Mouse (Mus musculus): ENCODE results near the gene Cyp39a1.

Gene Cyp39a1

GRCm38 (mm10) chr17:43667290-43667843 is at the start of gene Cyp39a1:
TSS of gene Cyp39a1 (plus strand) at chr17:43667425.
- DNase-seq (ENCODE audit: low read depth) = no peak

DNA sequence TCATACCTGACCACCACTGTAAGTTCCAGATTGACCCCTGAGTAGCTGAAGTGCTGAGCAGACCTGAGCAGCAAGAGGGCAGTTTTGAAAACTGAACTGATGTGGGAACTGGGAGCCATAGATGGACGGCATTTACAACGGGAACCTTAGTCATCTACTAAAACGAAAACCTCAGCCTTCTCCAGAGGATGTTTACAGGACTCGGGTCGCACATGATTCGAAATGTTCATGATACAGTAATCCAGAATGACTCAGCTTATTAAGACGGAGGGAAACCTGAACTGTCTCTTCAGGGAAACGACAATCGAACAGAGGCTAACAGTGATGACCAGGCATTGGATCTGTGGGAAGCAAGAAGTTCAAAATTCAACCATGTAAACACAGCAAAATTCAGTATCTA is 48.1 kb upstream of the Cyp39a1 start:
- no peak for DNase-seq (ENCODE audit: low read depth)

GRCm38 (mm10) chr17:43622076-43622475 is 45.1 kb upstream of the Cyp39a1 start:
- no peak for DNase-seq (ENCODE audit: low read depth)

DNA sequence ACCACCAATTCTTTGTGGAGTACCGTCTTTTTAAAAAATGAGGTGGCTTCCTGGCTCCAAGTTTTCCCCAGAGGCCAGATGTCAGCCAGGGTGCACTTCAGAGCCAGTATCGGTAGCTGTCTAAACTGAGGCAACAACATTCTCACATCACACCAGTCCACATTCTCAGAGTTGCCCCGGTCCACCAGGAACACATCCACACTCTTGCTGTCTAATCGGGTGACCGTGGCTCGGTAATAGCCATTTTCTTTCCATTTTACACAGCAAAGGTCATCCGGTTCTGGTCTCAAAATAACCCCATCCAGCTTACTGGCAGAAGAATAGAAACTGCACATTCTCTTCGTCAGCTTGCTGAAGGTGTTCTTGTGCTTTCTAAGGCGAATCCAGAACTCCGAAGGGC is 39.0 kb upstream of the Cyp39a1 start:
- no peak for DNase-seq (ENCODE audit: low read depth)

- no peak for DNase-seq (ENCODE audit: low read depth)
Measured at GRCm38 (mm10) chr17:43629026-43629495, 38.2 kb upstream of the Cyp39a1 start.

- no peak for DNase-seq (ENCODE audit: low read depth)
Measured at GRCm38 (mm10) chr17:43629496-43630426, 37.5 kb upstream of the Cyp39a1 start, which contains the start of gene Tdrd6. TSS of gene Tdrd6 (minus strand) at chr17:43630299.

DNA sequence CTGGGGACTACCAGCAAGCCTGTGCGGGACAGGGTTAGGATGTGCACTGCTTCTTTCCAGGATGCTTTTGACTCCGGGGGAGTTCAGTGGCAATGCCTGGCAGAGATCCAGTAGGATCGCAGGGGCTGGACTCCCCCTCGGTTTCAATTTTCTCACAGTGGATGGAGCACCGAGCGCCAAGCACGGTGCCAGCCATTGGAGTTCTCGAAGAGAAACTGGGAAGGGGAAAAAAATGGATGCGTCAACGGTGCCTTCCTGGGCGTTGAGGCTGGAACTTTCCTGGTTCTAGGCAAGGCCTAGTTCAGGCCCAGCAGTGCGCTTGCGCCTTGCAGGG is 36.8 kb upstream of the Cyp39a1 start:
- DNase-seq (ENCODE audit: low read depth) = no peak

GRCm38 (mm10) chr17:43637146-43637545 is 30.1 kb upstream of the Cyp39a1 start:
- DNase-seq (ENCODE audit: low read depth) = no peak

GRCm38 (mm10) chr17:43640825-43641224 is 26.4 kb upstream of the Cyp39a1 start:
- no peak for DNase-seq (ENCODE audit: low read depth)

DNA sequence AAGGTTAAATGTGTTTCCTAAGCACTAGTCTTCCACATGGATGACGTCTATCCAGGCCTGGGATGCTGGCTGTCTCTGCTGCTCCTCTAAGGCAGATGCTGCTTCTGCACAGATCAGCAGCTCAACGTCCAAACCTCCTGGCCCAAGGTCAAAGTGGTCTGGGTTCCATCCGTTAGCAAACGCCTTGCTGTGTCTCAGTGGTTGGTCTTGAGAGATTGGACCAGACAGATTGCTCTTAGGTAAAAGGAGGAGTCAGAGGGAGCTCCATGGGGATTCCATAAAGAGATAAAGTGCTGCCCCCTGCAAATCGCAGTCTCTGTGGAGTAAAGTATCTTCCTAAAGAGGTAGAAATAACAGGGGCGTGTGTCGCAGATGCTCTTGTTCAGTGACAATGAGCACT is 24.0 kb upstream of the Cyp39a1 start:
- DNase-seq (ENCODE audit: low read depth) = no peak

DNA sequence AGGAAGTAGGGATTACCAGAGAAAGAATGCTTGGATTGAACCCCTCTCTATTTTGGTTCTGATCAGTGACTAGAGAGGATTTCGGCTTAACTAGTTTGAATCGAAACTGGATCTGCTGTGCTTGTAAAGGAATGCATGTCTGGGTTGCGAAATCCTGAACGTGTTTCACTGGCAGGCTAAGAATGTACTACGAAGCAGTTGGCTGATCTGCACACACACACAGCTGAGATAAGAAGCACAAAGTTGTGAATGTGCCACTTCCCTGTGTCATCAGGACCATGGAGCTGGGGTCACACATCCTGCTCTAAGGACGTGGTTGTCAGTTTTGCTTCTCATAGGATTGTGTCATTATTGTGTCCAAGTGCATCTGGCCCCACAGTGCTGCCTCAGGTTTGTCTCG is 22.9 kb upstream of the Cyp39a1 start:
- peak; percentile 9 for DNase-seq (ENCODE audit: low read depth)

DNA sequence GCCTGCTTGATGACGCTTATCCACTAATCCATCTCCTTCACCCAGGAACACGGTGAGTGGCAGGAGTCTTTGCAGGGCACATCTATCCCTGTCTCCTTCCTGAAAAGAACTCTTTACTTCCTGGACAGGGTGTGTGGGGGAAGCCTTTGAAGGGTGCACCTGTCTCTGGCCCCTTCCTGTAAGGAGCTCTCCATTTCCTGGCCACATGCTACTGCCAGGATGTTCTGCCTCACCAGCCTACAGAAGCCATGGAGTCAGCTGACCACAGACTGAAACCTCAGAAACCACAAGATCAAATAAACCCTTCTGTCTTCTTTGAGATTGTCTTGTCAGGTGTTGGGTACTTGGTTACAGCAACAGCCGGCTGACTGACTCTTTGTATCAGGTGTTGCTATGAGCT is 22.1 kb upstream of the Cyp39a1 start:
- peak; percentile 51 for DNase-seq (ENCODE audit: low read depth)

DNA sequence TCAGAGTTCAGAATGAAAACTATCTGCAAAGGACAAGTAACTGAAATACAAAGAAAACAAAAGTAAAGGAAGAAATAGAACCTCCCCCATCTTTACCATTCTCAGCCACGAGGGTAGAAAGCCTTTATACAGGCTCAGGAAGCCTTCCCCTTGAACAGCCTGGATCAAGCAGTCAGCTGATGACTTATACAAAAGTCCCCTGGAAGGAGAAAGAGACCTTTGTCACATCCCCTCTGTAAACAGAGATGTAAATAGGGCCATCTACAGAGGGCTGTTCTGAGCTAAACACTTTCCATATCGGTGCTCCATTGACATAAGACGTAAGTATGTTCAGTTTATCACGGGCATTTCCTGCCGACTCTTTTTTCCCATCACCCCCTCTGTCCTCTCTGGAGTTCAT is 20.3 kb upstream of the Cyp39a1 start:
- DNase-seq (ENCODE audit: low read depth) = no peak

DNA sequence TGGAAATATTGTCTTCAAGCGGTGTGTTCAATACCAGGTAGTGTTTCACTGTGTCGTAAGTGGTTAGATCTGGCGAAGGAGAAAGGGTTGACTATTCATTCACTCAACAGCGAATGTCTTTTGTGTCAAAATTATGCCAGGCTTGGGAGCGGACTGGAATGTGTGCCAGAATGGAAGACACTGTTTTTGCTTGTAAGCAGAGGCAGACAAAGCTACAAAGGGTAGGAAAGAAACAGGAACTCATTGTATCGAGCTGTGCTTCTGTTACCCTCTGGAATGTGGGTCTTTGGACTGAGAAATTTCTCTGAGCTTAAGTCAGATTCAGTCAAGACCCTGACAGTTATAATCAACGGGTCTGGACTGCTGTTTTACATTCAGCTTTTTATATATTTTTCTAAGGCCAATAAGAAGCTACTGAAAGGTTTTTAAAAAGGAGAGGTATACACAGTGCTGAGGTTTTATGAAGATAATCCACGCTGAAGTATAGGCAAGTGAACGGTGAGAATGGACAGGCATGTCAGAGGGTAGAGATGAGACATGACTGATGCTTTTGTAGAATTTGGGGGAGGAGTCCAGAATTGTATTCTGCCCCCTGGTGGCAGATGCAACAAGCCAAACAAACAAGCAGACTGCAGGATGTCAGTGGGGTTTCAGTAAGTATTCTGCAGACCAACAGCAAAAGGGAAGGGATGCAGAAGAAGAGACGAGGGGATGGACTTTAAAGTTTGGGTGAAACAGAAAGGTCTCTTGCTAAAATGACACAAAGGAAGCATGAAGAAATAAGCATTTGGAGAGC is 17.4 kb upstream of the Cyp39a1 start:
- DNase-seq (ENCODE audit: low read depth) = peak; percentile 4

DNA sequence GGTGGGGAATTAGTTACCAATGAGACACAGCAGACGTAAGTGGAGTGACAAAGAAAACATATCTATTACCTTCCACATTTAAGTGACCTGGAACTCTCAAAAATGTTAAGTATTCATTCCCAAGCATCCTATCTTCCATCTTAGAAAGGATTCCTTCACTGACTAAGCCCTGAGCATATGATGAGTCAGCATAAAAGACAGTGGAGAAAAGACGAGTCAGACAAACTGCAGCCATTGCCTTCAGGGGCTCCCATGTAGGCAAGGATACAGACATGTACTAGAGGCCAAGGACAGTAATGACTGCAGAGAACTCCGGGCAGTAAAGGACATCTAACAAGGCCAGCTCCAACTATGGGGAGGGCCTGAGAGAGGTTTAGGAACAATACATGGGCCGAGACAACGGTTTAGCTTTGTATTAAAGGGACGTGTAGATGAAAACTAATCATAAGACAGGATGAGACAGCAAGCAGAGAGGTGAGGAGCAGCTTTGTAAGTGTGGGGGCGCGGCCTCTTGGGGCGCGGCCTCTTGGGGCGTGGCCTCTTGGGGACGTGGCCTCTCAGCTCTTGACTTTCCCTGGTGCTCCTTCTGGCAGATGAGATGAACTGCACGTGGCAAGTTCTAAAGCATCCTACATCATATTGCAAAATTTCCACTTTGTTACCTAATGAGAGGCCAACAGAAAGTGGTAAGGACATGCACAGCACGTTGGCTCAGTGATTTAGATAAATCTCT is 15.7 kb upstream of the Cyp39a1 start:
- DNase-seq (ENCODE audit: low read depth) = peak; percentile 5

- DNase-seq (ENCODE audit: low read depth) = no peak
Measured at GRCm38 (mm10) chr17:43666576-43667289, 492 bp upstream of the Cyp39a1 start, which contains the start of gene Slc25a27. TSS of gene Slc25a27 (minus strand) at chr17:43667214.

DNA sequence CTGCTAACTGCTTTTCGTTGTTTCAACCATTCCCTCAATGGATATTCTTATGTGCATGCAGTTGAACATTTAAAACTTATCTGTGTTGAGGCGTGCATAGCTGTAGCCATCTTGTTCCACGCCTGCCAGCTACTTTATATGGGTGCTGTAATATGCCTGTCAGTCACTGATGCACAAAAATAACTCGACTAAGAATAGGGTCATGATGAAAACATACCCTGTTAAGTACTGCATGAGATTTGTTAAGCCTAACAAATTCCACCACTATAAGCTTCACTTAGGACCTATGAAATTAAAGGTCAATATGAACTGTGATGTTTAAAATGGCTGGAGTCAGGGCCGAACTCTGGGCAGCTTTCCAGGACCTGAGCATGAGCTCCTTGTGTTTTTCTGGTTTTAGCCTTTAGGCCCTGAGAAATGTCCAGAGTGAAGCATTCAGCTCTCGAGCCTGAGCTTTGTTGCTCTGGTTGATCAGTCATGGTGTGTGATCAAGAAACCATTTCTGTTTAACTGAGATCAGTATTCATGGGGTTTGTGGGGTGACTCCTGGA is 2.0 kb downstream of the Cyp39a1 start:
- no peak for DNase-seq (ENCODE audit: low read depth)

- peak; percentile 4 for DNase-seq (ENCODE audit: low read depth)
Measured at GRCm38 (mm10) chr17:43671907-43672306, 4.7 kb downstream of the Cyp39a1 start.

DNA sequence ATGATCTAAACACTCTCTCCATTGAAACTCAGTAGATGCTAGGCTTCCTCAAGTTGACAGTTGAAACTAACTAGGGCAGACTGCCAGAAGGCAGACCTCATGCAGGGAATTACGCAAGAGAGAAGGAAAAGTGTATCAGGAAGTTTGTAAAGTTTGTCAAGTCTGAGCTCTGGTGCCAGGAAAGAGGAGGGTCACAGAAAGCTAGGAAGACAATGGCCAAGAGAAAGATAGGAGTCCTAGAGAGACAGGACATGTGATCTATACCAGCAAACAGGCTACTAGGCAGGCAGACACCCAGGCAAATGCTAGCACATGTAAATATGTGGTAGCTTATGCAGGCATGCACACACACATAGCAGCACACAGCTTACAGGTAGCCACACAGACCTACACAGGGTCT is 8.0 kb downstream of the Cyp39a1 start:
- peak; percentile 57 for DNase-seq (ENCODE audit: low read depth)

- no peak for DNase-seq (ENCODE audit: low read depth)
Measured at GRCm38 (mm10) chr17:43676241-43676640, 9.0 kb downstream of the Cyp39a1 start.

DNA sequence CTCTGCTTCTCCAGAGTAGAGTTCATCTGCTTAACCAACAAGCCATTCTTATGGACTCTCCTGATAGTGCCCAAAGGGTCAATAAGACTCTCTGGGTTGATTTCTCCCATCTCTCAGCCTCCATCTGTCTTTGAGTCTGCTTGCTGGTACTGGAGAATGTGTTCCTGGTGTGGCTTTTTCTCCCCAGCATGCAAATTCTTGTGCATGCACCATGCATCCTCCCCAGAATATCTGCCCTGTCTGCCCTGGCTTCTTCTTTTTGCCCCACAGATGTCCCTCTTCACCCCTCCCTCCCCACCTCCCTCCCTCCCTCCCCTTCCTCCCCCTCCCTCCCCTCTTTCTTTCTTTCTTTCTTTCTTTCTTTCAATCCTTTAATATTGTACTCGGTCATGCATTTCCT is 10.1 kb downstream of the Cyp39a1 start:
- no peak for DNase-seq (ENCODE audit: low read depth)
